Mouse (Mus musculus): ENCODE measurements around the gene Capn3.
A peak's percentile ranks its signal among the peaks of the same experiment; 100 is the strongest.

Capn3 gene

DNA sequence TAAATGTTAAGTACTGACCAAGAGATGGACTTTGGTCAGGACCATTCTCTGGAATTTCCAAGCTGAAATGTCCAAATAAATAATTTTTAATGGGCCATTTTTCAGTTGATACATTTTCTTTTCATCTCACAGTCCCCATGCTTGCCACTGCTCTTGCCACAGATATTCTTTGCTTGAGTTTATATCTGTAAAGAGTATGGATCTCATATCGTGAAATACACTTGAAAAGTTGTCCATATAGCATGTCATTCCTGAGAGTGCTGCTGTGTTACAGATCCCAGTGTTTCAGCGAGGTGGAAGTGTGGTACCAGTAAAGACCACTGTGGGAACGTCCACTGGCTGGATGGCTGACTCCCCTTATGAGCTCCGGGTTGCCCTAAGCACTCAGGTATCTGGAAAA is at the start of gene Capn3:
Gene Capn3 (plus strand): TSS at position 301 of the 400 bp plus-strand sequence.
- no peak for DNase-seq (ENCODE audit: low read depth)

DNA sequence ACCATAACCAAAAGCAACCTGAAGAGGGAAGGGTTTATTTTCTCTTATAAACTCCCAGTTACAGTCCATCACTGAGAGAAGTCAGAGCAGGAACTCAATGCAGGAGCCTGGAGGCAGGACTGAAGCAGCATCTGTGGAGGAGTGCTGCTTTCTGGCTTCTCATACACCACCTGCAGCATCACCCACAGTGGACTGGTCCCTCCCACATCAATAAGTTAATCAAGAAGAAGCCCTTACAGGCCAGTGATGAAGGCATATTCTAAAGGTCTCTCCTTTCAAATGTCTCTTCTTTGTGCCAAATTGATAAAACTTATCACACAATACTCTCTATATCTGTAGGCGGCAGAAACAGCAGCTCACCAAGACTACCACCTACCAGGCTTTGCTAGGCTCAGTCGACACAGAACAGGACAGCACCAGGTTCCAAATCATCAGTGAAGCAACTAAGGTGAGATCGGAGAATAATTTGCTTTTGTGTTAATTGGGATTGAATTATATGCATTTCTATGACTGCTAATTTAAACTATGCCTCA is 44.7 kb upstream of the Capn3 start:
- no peak for DNase-seq (ENCODE audit: low read depth)

DNA sequence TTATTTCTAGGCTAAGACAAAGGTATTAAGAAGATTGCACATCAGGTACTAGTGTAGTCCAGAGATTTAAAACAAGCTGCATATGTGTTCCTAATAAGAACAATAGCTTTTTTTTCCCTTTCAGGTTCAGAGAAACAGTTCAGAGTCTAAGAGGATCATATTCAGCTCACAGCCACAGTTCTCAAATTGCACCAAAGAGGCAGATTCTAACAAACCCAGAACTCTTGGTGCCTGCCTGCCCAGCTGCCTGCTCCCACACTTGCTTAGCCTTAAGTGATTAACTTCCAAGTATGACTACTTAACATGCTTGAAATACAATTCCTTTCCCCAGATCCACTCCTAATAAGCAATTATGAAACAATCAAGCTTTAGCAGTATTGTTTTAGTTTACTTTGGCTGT is 41.7 kb upstream of the Capn3 start:
- DNase-seq (ENCODE audit: low read depth) = no peak

DNA sequence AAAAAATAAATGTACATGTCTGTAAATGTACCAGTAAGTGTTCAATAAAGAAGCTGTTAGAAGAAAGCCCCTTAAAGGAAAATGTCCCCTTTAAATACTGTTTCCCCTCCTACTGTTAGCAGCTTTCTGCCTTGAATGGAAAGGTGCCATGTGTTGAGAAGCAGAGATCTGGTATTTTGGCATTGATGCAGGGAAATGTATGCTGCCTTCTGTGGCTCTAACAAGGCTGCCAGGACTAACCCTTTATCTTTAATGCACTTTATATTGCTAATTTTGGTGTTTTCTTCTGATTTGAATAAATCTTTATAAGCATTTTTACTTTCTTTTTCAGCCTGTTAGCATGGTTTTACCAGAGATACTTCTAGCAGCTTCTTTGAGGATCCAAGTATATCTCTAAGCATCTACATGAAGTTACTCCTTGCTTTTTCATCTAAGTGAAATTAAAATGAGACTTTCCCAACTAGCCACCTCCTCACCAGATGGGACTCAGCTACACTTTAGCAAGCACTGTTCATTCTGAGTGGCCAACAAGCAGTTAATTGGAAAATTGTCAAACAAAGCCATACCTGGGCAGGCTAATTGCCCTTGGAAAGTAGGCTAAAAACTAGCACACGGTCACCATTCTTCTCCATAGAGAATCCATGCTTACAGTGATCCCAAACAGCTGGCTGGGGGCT is 40.9 kb upstream of the Capn3 start:
- no peak for DNase-seq (ENCODE audit: low read depth)

DNA sequence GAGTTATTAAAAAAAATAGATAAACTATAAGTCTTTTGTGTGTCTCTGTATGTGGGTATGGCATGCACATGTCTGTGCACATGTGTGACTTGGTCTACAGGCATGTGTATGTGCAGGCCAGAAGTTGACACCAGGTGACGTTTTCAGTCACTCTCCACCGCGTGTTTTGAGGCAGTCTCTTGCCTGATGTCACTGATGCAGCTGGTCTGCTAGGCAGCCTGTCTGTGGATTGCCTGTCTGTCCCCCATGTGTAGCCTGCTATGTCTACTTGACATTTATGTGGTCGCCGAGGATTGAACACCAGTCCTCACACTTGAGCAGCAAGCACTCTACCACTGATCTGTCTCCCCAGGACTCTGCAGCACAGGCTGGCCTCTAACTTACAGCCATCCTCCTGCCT is 31.4 kb upstream of the Capn3 start:
- DNase-seq (ENCODE audit: low read depth) = no peak

DNA sequence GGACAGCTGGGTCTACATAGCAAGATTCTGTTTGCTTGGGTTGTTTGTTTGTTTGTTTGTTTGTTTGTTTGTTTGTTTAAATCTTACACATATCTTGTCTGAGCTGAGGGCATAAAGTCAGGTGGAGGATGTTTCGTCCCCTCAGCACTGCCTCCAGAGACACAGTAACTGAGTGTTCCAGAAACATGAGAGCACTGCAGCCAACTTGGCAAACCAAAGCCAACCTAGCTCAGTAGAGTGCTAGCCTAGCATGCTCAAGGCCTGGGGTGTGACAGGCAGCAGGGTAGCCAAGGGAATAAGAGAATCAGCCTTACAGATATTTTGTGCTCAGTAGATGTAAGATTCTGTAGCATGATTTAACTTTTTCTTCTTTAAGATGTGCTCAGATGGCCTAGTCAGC is 11.3 kb upstream of the Capn3 start:
- DNase-seq (ENCODE audit: low read depth) = no peak

DNA sequence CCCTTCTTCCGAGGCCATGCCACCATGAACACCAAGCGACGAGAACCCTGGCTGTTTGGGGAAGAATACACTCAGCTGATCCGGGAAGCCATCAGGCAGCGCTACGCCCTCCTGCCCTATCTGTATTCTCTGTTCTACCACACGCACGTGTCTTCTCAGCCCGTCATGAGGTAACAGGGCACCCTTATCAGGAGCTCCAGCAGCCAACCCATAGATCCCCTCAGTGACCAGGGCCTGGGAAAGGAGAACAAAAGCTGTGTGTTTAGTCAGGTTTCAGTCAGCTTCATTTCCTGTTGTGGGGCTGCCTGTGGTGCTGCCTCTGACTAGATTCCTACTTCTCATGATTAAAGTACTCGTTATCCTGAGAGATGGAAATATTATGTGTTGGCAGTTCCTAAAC is 9.4 kb upstream of the Capn3 start:
- peak; percentile 22 for DNase-seq (ENCODE audit: low read depth)

DNA sequence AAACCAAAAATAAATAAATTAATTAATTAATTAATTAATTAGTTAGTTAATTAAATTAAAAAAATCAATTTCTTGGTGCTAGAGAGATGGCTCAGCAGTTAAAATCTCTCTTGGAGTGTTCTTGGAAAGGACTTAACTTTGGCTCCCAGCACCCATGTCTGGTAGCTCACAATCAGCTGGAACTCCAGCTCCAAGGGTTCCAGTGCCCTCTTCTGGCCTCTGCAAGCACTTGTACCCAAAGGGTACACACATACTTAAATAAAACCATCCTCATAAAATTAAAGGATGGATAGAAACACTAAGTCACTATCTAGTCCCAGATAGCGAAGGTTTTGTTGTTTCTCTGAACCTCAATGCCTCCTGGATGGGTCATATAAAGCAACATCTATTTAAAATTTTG is 8.5 kb upstream of the Capn3 start:
- no peak for DNase-seq (ENCODE audit: low read depth)

DNA sequence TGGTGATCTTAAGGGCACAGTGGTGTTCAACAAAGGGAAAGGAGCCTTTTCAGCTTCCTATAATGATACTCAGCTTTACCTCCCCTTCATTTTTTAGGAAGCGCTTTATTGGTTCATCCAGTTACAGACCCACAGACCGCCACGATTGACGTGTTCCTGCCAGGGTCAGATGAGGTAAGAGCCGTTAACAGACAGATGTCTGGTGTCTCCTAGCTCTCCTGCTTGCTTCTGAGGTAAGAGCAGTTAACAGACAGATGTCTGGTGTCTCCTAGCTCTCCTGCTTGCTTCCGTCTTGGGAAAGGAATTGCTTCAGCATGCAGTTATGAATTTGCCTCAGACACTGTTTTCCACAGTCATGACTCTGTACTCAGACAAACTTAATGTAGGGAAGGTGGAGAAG is 5.1 kb upstream of the Capn3 start:
- no peak for DNase-seq (ENCODE audit: low read depth)

DNA sequence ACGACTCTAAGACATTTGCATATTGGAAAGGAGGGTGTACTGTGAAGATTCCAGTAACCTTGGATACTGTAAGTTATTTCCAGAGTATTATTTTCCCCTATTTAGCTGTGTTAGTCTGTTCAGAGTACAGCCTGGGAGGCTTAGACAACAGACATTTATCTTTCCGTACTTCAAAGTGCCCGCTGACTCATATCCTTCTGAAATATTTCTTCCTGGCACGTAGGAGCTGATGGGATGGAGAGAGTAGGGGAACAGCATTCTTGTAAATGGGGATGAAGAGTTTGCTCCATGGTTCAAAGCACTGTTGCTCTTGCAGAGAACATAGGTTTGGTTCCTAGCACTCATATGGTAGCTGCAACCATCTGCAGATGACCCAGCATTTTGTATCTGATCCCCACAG is 3.2 kb upstream of the Capn3 start:
- no peak for DNase-seq (ENCODE audit: low read depth)

DNA sequence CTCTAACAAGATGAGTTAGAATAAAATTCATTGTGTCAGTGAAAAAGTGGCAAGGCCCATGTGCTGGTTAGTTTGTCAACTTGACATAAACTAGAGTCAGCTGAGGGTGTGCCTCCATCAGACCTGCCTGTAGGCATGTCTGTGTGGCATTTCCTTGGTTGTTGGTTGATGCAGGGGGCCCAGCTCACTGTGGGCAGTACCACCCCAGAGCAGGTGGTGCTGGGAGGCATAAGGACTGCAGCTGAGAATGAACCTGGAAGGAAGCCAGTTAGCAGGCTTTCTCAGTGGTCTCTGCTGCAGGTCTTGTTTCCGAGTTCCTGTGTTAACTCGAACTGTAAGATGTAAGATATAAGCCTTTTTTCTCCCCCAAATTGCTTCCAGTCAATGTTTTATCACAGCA is 832 bp upstream of the Capn3 start:
- DNase-seq (ENCODE audit: low read depth) = no peak

DNA sequence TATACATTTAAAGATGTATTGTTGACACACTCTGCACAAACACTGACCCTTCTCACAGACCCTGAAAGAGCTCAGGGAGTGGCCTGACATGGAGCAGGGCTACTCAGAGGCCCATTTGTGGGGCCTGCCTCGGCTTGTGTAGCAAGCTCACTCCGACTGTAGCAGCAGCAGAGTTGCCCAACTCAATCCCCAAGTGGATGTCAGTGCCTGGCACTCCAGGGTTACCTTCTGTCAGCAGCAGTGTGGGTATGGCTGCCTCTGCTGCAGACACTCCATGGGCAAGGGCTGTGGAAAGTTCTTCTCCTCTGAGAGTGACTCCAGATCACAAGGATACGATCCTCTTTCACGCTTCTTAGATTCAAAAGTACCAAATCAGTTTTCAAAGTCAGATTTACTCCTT is 4.4 kb downstream of the Capn3 start:
- DNase-seq (ENCODE audit: low read depth) = no peak

DNA sequence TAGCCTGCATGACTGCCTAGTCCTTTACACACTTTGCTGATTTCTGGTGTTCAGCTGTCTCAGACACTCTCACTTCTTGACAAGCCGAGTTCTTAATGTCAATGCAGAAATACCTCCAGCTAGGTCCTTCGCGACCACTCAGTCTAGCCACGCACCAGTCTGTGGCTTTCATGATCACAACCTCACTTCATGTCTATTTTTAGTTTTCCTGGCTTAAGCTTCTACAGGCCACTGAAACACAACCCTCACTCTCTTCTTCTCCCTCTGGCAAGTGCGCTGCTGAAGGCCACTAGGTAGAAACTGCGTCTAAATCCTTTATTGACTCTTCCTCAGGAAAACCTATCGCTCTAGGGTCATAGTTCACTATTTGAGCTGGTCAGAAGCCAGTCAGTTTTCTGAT is 7.5 kb downstream of the Capn3 start:
- DNase-seq (ENCODE audit: low read depth) = no peak

DNA sequence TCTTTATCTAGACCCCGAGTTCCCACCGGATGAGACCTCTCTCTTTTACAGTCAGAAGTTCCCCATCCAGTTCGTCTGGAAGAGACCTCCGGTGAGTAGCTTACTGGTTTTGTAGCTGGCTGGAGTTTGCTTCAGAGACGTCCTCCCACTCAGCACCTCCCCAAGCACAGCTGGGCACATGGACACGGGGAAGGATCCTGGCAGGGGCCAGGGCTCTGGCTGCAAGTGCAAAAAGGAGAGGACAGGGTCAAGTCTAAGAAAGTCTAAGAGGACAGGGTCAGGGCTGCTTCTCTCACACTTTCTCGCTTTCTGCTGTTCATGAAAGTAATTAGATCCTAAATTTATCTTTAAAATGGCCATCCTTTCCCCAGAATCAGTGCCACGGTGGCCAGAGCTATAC is 8.3 kb downstream of the Capn3 start:
- no peak for DNase-seq (ENCODE audit: low read depth)

DNA sequence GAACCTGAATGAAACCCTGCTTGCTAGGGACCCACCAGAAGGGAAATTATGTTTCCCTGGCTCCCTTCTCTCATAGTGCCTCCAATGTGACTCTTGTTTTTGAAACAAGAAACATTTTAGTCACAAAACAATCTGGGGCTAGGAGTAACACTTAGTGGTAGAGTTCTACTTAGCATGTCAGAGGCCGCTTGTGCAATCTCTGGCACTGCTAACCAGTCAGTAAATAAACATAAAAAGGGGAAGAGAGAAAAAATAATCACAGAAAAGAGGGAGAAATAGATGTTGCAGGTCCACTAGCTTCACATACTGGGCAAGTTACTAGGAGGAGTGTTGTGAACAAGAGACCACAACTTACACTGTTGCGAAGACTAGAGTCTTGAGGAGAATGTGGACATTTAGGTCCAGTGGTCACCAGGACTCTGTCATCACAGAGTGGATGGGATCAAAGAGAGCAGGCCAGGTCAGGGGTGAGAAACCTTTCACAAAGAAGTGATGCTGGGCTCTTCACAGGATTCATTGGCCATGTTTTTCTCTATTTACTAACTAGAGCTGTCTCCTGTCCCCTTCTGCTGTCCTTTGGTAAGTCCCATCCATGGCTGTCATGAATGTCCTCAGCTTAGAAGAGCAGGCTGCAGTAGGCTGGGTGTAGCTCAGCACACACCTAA is 9.0 kb downstream of the Capn3 start:
- DNase-seq (ENCODE audit: low read depth) = no peak

DNA sequence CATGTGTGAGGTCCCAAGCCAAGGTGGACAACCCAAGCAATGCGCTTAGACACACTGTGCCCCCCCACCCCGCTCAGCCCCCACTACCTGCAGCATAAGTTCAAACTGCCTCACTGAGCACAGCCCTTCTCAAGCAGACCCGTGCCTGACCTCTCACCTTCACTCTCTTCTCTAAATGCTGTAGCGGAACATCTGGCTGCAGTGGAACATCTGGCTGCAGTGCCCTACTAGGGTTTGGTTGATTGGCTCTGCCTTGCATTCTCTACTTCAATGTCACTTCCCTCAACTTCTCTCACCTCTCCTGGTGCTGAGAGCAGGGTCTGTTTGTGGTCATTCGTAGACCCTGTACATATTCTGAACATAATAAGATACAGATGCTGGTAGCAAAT is 9.6 kb downstream of the Capn3 start:
- no peak for DNase-seq (ENCODE audit: low read depth)

DNA sequence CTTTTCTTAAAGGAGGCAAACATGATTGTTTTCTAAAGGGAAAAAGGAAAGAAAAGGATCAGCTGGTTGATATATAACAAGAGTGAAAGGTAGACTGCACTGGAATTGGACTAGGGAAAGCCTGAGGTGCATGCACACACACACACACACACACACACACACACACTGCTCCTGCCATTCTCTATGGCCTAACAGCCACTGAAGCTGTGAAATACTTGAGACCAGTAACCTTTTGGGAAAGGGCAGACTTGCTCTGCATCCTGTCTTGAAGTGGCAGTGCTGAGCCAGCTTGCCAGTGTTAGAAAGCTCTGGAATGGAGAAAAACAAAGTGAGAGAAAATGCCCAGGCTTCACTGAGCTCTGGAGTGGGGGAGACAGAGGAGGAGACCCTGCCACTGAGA is 12.2 kb downstream of the Capn3 start:
- DNase-seq (ENCODE audit: low read depth) = no peak

DNA sequence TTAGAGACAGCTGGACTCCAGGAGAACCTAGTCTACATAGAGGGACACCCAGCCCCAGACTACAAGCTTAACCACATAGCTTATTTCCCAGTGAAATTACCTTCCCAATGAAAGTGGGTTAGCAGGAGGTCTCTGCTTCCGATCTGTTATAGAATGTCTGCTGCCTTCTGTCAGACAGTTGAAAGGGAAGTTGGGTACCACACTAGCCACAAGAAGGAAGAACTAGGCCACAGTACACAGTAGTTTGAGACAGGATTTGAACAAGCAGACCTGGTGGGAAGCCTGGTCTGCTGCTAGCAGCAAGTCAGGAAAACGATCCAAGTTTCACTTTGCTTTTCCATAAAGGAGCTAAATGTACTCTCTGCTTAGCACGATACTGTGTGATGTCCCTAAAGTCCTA is 13.4 kb downstream of the Capn3 start:
- no peak for DNase-seq (ENCODE audit: low read depth)

DNA sequence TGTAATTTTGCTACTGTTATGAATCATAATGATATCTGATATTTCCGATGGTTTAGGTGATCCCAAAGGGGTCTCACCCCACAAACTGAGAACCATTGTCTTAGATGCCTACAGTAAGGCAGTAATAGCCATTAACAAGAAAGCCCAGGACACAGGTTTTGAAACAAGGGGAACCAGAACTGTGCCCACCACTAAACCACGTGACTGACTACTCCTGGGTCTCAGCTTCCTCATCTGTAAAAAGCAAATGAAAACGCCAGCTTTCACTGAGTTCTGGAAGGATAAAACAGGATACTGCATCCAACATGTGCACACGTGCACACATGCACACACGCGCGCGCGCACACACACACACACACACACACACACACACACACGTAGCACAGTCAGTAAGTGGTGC is 13.9 kb downstream of the Capn3 start:
- DNase-seq (ENCODE audit: low read depth) = no peak

DNA sequence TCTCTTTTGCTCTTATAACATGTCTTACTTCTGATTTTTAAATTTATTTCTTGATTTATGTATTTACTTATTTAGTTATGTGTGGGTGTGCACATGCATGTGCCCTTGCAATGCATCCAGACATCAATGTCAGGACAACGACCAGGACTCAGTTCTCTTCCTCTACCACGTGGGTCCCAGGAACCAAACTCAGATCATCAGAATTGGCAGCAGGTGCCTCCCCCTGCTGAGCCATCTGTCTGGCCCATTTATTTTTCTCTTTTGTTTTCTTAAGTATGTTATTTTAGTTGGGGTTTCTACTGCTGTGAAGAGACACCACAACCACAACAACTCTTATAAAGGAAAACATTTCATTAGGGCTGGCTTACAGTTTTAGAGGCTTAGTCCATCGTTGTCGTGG is 15.0 kb downstream of the Capn3 start:
- DNase-seq (ENCODE audit: low read depth) = no peak

DNA sequence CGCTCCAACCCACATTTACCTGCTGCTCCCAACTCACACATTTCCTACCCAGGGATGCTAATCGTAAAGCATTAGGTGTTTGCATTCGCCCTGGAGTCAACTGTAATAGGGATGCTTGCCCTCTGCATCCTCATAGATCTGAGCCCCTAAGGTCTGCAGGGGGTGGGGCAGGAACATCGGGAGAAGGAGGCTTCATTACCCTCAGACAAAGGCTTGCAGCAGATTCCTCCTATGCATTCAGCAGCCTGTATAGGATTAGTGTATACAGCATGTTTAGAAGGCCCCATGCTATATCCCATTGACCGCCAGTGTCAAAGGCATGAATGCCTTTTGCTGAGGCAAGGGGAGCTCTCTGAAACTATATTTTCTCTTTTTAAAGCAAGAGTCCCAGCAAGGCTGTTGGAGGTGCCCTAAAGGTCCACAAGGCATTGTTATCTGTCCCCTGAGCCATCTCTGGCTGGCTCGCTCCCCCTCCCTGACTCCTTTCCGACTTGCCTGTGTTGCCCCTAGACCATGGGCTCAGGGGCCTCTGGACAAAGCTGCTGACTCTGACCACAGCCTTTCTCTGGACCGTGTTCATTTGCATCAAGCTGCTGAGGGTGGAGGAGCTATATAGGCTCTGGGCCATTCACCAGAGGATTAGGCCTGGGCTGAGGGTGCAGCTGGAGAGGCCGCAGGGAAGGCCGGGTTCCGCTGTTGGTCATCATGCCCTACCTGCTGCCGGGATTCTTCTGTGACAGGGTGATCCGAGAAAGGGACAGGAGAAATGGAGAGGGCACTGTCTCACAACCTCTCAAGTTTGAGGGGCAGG is 20.7 kb downstream of the Capn3 start:
- no peak for DNase-seq (ENCODE audit: low read depth)

DNA sequence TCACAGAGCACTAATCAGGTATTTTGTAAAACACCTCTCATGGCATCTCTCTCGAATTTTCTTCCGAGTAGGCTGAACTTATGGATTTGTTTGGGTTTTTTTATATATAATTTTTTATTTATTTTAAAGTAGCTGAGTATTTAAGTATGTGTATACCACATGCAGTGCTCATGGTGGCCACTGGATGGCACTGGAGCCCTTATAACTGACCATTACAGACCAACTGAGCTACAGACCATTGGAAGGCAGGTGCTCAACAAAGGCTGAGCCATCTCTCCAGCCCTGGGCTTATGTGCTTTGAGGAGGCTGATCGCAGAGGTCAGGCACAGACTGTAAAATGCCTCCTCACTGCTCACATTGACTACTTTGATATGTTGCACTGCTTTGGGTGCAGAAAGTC is 22.8 kb downstream of the Capn3 start:
- peak; percentile 64 for DNase-seq (ENCODE audit: low read depth)

DNA sequence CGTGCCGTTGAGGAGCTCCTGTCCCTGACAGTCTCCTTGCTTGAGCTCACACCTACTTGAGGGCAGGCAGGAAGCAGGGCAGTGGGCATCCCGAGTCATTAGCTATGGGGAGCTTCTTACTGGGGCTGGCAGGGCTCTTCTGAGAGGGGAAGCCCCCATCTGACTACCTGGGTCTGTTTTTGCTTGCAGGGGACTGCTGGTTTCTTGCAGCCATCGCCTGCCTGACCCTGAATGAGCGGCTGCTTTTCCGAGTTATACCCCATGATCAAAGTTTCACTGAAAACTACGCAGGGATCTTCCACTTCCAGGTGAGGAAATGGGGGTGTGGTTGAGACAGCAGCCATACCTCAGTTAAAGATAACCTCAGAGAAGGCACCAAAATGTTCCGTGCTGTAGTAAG is 26.1 kb downstream of the Capn3 start:
- no peak for DNase-seq (ENCODE audit: low read depth)
